Mouse (Mus musculus): ENCODE data around the gene Pabpn1.

DNA sequence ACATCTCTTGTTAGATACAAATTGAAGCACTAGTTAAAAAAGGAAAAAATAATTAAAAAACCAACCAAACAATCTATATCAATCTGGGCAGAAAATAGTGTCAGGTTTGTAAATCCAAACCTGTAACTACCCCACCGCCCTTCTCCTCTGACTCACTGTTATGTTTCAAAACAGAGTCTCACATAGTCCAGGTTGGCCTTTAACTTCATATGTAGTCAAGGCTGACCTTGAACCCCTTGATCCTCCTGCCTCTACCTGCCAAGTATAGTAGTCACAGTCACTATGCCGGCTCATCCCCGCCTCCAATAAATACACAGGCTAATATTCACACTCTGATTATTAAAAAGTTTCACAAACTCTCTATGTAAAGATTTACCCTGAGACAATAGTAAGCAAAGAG lies 36.6 kb upstream of the Pabpn1 start:
- no peak for TF ChIP-seq CTCF (IDR thresholded peaks at IDR 0.05; ENCODE audit: borderline replicate concordance, control insufficient read depth, extremely low read depth, insufficient read depth, low read length, poor library complexity)
- no peak for TF ChIP-seq POLR2A (IDR thresholded peaks at IDR 0.05; ENCODE audit: control insufficient read depth, extremely low read depth, insufficient read depth, low read length, poor library complexity)

All from thymus, adult 2 months (tissue).